Mouse (Mus musculus): Measurements from ENCODE around the gene Rgs7bp.

Rgs7bp gene

DNA sequence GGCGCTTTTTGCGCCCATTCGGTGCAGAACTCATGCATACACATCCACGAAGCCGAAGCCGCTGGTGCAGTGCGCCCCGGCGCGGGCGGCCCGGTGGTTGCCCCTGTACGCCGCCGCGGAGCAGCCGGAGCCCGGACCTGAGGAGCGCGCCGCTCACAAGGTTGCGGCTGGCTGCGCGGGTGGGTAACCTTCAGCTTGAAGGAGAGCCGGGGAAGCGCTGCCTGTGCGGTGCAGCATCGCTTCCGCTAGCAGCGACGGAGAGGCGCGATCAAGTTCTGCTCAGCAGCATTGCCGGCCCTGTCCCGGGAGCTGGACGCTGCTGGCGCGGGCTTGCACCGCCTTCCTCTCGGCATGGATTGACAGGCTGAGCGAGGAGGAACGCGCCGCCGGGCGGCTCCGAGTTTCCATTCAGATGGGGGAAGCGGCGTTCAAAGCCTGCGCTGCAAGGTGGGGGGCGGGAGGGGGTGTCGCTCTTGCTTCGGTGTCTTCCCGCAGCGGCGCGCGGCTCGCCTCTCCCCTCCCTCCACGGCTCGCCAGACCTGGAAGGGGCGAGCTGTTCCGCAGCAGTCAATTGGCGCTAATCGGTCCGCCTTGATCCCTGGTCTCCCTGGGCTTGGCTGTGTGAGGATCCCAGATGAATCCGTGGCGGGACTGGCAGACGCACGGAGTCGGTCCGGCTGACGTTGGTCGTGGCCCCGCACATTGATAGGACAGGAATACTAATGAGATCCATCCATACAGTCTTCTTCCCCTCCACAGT, at the start of gene Rgs7bp:
Gene Rgs7bp (minus strand): TSS at position 750 of the 760 bp plus-strand sequence.
- peak; percentile 63 for DNase-seq (ENCODE audit: low spot score)

- no peak for DNase-seq (ENCODE audit: low spot score)
These were observed 49.7 kb upstream of the Rgs7bp start for GRCm38 (mm10) chr13:105104385-105104784.

GRCm38 (mm10) chr13:105100705-105101104, 46.0 kb upstream of the Rgs7bp start:
- DNase-seq (ENCODE audit: low spot score) = no peak

DNA sequence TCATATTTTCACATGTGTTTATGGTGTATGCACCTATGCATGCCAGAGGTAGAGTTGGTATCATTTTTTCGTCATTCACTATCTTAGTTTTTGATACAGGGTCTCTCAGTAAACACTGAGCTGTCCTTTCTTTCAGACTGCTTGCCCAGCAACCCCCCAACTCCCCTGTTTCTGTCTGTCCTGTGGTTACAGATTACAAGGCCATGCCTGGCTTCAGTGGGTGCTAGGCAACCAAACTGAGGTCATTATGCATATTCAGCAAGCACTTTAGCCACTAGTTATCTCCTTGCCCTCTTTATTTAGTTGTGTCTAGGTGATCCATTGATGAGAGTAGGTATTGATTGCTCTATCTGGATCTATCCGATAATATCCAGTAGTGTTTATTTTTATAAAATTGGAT, 41.6 kb upstream of the Rgs7bp start:
- DNase-seq (ENCODE audit: low spot score) = no peak

- DNase-seq (ENCODE audit: low spot score) = no peak
These were observed 34.5 kb upstream of the Rgs7bp start for GRCm38 (mm10) chr13:105089276-105089675.

GRCm38 (mm10) chr13:105081862-105082261, 27.1 kb upstream of the Rgs7bp start, which contains the start of gene 4933425L06Rik:
TSS of gene 4933425L06Rik (plus strand) at chr13:105082122.
- no peak for DNase-seq (ENCODE audit: low spot score)

DNA sequence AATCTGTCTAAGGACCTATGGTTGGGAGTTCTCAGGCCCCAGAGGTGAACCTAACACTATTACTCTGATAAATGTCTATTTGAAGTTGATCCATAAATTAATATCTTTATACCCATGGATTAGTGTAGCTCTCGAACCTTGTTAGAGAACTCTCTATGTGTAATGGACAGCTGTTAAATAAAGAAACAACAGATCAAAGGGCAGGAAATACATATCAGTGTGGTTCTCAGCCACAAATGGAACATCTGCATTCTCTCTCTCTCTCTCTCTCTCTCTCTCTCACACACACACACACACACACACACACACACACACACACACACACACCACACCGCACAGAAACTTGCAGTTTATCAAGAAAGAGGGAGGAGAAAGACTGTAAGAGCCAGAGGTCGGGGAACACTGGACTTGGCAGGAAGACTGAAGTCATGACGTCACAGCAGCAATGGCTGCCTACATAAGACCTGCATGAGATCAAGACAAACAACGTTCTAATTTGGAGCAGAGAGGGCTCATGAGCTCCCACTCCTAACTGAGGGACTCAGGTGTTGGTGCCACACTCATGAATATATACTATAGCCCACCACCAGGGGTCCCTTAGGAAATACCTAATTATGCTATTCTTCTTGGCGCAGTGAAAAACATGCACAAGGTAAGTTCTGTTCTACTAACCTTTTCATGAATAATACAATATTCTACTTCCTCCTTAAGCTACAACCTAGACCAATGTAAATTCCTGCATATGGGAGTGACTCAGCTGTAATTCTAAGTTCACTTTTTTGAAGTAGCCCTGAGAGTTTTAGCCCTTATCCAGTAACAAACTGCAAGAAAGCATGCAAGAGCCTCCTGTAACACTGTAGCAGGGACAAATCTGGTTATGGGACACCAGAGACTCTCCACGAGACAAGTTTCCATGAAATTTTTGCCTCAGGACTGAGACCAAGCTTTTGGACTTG, 12.4 kb upstream of the Rgs7bp start:
- no peak for DNase-seq (ENCODE audit: low spot score)

GRCm38 (mm10) chr13:105066119-105066518, 11.4 kb upstream of the Rgs7bp start:
- no peak for DNase-seq (ENCODE audit: low spot score)

DNA sequence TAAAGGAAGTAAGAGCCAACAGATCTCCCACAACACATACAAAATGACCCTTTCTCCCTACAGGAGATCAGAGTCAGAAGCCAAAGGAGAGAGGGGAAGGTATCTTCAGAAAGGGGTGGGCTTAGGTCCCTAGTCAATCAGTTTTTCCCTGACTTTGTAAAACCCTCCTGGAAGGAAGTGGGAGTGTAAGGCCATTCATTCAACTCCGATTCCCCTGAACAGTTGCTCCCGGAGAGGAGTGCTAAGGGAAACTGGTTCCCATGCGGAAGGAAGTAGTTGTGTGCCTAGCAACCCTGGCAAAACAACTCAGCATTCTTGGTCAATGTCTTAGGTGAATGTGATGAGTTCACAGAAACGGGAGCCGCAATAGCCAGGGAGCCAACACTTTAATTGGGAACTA, 644 bp upstream of the Rgs7bp start:
- no peak for DNase-seq (ENCODE audit: low spot score)

- DNase-seq (ENCODE audit: low spot score) = no peak
These were observed 195 bp upstream of the Rgs7bp start for GRCm38 (mm10) chr13:105054941-105055309.

- no peak for DNase-seq (ENCODE audit: low spot score)
These were observed 1.1 kb downstream of the Rgs7bp start for GRCm38 (mm10) chr13:105053618-105054017.

DNA sequence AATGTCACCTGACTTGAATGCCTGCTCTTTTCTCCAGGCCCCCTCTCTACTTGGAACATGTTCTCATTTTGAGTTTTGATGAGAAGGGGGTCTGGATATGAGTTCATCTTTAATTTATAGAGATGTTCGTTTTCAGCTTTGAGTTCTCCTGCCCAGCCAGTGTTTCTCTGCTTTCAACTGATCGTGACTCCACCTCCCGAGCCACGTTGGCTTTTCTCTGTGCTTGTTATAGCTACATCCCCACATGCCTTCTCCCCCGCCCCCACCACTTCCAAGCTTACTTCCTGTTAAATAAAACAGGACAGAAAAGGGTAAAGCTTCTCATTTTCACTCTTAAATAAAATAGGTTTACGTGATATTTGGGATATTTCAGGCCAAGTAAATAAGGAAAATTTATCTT, 3.3 kb downstream of the Rgs7bp start:
- no peak for DNase-seq (ENCODE audit: low spot score)

GRCm38 (mm10) chr13:105048662-105049061, 6.1 kb downstream of the Rgs7bp start:
- DNase-seq (ENCODE audit: low spot score) = no peak

GRCm38 (mm10) chr13:105047377-105047776, 7.4 kb downstream of the Rgs7bp start:
- no peak for DNase-seq (ENCODE audit: low spot score)

DNA sequence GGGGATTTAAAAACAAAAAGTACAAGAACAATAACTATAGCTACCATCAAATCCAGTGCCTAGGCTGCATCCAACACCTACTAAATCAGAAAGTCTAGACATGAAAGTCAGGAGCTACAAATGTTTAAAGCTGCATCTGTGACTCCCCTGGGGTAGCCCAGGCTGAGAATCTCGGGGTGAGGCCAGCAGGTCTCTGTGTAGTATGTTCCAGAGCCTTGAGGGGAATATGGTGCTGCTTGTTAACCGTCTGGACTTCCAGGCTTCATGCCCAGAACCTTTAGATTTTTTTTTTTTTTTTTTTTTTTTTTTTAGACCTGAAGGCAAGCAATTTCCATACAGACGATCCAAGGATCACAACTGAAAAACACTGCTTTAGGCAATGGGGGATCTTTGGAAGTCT, 10.8 kb downstream of the Rgs7bp start:
- DNase-seq (ENCODE audit: low spot score) = no peak

DNA sequence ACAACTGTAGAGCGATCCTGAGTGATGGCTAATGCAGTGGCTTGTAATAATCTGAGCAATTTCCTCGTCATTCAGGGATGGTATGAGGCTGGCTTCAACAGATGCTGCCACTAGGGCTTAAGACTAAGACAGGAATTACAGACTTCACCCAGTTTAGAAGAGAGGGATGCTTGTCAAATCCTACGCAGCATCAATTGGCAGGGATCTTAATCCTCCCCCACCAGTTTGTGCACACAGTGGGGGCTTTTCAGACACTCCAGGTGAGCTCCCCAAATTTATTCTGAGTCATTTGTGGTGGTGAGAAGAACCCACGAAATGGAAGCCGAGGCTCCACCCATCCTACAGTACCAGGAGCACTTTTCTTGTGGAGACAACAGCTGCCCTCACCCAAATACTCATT, 16.4 kb downstream of the Rgs7bp start:
- DNase-seq (ENCODE audit: low spot score) = no peak

DNA sequence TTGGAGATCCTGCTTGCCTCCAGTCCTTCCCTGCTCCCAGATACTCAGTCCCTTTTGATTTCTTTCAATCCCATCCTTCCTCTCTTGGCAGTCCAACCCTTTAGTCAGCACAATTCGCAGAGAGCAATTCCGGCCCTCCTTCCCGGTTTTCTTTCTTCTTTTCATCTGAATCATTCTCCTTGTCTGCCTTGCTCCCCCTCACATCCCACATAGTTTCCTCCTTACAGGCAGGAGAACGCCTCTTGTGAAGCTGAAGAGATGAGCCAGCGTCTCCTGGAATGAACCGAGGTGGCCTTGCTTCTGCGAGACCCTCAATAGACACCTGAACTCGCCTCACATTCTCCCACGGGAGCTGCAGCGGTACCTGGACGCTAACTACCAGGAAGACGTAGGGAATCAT, 16.9 kb downstream of the Rgs7bp start:
- no peak for DNase-seq (ENCODE audit: low spot score)

DNA sequence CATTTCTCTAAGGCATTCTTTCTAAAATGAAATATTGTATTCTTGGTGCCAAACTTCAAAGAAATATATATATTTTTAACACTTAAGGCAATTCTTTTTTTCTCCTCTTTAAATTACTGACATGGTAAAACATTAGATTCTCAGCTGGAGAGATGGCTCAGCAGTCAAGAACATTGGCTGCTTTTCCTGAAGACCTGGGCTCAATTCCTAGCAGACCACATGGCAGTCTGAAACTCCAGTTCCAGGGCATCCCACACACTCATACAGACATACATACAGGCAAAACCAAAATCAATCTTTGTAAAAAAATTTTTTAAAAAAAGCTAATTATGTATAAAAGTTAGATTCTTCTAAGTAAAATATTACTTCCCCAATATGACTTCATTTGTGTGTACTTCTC, 22.8 kb downstream of the Rgs7bp start:
- no peak for DNase-seq (ENCODE audit: low spot score)

GRCm38 (mm10) chr13:105028276-105028675, 26.5 kb downstream of the Rgs7bp start:
- no peak for DNase-seq (ENCODE audit: low spot score)

DNA sequence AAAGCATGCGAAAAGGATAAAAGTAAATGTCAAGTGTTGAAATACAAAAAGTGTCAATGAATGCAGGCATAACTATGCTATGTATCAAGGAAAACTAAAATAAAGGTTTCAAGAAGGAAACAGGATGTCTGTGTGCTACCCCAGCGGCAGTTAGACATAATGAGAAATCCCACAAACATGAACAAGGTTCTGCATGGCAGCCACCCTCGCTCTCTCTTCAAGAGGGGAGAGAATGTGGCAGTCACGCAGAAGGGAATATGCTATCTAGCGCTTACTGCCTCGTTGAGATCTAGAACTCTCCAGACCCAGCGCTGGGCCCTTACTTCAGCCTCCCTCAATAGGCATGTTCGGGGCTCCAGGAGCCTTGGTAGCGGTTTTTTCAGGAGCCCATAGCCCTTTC, 38.2 kb downstream of the Rgs7bp start:
- DNase-seq (ENCODE audit: low spot score) = no peak

DNA sequence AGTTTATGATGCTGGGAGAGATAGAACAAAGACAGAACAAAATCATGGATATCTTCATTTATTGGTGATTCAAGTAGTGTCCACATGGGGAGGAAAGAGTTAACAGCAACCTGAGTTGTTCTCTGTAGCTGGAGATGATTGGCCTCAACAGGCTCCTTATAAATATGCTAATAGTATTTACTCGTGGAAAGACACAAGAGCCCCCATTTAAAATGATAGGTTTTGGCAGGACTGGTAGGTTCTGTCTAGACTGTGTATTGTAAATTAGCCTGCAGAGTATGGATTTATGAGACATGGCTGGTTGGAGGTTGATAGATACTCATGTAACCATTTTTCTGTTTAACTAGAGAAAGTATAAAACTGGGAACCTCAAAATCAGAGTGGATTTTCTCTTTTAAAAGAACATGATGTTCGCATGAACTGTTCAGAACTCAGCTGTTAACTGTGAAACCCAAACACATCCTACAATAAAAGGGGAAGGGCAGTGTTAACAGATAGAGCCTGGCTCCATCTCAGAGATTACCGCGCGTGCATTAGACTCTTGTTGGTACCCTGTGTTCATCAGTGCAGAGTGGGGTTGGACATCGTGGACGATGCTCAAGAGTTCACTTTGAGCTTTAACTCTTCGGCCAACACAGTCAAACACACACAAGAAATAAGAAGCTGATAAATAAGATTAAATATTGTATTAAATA, 38.9 kb downstream of the Rgs7bp start:
- no peak for DNase-seq (ENCODE audit: low spot score)

- no peak for DNase-seq (ENCODE audit: low spot score)
These were observed 43.4 kb downstream of the Rgs7bp start for GRCm38 (mm10) chr13:105011300-105011699.

All from layer of hippocampus, adult 9-10 months (tissue).